Mouse (Mus musculus): ENCODE results near the gene Naip5.

Naip5 gene

DNA sequence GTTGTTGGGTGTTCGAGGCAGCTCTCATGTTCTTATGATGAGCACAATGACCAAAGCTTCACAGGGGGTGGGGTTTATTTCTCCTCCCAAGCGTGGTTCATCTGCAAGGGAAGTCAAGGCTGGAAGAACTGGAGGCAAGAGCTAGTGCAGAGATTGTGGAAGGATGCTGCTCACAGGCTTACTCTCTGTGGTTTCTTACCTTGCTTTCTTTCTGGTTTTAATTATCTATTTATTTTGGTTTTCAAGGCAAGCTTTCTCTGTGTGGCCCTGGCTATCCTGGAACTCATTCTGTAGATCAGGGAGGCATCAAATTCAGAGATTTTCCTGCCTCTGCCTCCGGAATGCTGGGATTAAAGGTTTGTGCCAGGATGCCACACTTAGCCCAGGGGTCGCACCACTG lies at the start of gene Naip5:
Gene Naip5, minus strand, starts transcription at position 101 of the 400 bp plus-strand sequence.
- 87% methylated on average over 4 of the region's 4 CpGs for WGBS

DNA sequence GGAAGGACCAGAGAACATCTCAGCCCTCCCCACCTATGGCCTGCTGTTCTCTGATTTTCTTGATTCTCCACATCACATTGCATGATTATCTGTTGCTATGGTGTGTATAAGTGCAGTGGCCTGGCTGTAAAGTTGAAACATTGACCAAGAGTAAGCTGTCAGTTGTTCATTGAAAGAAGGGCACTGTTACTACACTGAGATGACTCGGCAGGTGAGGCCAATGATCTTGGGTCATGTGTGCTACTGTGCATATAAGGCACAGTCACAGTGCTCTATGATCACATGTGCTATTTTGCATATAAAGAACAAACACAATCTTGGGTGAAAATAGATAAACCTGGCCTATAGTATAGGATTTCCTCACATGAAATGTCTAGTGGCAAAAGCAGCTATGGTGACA lies 38.5 kb upstream of the Naip5 start:
- 86% methylated on average over 1 of the region's 1 CpGs for WGBS

DNA sequence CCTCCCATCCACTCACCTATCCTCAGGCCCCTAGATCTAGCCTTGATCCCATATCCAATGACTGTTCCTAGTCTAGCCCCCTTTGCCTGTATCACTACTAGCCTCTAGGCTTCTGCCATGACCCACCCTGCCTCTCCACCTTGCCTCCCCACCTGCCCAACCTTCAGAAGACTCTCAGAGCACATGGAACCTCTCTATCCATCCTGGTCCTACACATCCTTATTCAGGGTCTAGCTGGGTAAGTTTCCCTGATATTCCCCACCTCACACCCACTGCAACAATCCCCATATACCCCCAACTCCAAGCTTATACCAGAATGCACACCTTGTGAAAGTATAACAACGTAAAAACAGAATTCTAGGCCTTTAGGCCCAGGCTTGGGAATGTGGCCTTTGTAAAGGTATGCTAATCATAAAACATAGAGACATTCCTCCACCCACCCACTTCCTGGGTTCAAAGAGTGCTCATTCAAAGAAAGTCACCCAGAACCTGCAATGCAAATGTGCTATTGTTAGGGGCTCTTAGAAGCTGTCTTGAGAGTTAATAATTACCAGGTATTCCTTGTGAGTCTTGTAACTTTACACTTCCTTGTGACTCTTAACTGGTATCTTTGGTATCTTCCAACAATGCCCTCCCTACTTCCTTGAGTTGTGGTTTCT lies 25.5 kb upstream of the Naip5 start:
- WGBS: no CpG with 5 or more reads among the region's 1 CpGs

DNA sequence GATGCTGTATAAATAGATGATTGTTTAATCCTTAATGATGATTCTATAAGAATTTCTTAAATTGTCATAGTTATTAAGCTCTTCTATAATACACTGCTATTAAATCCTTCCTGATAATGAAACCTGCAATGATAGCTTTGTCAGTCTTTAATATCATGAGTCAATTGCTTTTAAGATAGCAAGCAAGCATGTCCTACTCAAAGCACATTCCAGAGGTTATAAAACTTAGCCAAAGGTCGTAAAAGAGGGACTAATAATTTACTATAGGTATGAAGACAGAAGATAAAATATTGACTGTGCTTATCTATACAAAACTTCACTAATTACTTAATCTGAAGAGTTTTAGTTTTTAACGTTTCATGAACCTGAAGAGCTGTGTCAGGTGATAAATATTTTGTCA lies 10.9 kb upstream of the Naip5 start:
- 63% methylated on average over 2 of the region's 2 CpGs for WGBS

DNA sequence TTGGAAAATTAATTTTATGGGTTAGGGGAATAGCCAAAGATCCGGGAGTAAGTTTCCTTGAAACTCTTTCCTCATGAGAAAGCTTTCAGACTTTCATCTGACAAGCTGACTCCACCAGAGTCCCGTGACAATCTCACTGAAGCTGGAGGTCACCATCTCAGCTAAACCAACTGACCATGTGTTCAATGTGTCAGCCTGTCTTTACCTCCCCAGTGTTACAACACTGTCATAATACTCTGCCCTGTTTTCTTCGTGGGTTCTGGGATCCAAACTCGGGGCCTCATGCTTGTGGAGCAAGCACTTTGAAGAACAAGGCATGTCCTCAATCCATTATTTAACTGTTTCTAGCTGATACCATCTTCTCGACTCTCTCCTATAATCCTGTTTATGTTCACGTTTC lies 9.8 kb upstream of the Naip5 start:
- 88% methylated on average over 6 of the region's 6 CpGs for WGBS

DNA sequence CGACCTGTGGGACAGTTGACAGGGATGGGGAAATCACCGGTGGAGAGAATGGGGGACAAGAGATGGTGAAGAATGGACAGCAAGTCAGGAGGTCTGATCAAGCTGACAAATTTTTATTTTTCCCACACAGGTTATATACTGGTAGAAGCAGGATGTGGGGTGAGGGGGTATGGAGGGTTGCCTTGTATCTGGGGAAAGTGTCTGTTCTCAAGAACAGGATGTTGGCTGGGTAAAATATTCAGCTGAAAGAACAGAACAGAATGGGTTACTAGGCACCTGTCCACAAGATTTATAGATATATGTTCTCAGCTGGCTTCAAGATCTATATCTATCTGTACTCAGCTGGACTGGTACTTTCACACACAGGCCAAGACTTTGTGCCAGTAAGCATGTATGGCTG lies 5.8 kb upstream of the Naip5 start:
- 91% methylated on average over 2 of the region's 2 CpGs for WGBS

DNA sequence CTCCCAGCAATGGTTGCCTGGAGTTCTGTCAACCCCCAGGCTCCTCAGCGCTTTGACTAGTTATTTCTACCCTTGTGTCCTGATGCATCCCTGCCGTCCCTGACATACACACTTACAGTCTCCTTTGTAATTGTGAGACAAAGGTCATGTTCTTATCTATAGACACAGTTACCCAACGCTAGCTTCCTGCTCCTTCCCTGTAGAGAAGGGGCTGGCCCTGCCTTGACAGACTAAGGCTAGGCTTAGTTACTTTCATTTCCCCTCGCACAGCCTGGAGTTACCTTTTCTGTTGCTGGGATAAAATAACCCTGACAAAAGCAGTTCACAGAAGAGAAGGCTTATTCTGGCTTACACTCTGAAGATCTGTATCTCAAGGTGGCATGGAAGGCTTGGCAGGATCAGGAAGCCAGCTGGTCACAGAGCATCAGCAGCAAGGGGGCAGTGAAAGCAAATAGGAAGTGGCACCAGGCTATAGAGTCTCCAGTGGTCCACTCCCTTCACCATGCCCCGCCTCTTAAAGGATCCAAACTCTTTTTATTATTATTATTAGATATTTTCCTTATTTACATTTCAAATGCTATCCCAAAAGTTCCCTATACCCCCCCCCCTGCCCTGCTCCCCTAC lies 885 bp upstream of the Naip5 start:
- WGBS: 79% methylated on average over 5 of the region's 5 CpGs

DNA sequence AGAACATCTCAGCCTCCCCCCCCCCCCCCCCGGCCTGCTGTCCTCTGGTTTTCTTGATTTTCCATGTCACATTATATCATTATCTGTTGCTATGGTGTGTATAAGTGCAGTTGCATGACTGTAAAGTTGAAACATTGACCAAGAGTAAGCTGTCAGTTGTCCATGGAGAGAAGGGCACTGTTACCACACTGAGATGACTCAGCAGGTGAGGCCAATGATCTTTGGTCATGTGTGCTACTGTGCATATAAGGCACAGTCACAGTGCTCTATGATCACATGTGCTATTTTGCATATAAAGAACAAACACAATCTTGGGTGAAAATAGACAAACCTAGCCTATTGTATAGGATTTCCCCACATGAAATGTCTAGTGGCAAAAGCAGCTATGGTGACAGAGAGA lies 32.4 kb downstream of the Naip5 start:
- 89% methylated on average over 1 of the region's 1 CpGs for WGBS

DNA sequence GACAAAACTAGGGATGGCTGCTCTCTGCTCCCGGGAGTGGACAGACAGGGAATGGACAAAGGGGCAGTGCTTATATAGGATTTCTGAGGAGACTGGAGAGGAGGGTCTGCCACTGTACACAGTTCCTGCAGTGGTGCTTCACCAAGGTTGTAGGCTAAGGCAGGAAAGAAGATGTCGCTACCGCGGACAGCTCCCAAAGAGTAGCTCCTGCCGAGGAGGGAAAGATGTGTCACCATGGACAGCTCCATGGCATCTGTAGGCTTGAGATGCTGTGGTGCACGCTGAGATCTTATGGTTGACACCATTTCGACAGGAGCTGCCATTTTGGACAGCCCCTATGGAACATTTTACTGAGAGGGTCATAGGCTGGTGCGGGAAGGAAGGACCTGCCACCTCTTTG lies 35.6 kb downstream of the Naip5 start:
- 34% methylated on average over 8 of the region's 8 CpGs for WGBS

DNA sequence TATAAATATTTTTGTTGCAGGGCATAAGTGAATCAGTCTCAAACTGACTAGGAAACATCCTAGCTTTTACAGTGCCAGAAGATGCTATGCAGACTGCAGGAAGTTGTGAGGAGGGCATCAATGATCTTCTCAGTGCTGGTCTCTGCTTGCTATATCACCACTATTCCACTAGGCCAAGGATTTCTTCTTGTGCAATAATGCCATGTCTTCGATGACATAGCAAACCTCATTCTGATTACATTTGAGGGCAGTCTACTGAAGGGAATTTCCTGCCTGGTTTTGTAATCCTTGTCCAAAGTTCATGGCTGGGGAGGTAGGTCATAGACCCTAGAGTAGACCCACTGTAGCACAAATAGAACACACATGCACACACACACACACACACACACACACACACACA lies 42.8 kb downstream of the Naip5 start:
- WGBS: 91% methylated on average over 1 of the region's 1 CpGs

DNA sequence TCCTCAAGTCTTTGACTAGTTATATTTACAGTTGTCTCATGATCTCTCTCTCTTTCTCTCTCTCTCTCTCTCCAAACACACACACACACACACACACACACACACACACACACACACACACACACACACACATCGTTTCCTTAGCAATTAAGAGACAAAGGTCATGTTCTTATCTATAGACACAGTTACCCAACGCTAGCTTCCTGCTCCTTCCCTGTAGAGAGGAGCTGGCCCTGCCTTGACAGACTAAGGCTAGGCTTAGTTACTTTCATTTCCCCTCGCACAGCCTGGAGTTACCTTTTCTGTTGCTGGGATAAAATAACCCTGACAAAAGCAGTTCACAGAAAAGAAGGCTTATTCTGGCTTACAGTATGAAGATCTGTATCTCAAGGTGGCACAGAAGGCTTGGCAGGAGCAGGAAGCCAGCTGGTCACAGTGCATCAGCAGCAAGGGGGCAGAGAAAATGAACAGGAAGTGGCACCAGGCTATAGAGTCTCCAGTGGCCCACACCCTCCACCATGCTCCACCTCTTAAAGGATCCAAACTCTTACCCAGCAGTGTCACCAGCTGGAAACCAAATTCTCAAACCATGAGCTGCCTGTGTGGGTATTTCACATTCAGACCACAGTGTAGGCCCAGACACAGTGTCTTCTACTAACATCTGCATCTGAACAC lies 44.3 kb downstream of the Naip5 start, which contains the start of gene Naip2:
Gene Naip2, minus strand, starts transcription at position 434 of the 675 bp plus-strand sequence.
- WGBS: 65% methylated on average over 3 of the region's 3 CpGs

DNA sequence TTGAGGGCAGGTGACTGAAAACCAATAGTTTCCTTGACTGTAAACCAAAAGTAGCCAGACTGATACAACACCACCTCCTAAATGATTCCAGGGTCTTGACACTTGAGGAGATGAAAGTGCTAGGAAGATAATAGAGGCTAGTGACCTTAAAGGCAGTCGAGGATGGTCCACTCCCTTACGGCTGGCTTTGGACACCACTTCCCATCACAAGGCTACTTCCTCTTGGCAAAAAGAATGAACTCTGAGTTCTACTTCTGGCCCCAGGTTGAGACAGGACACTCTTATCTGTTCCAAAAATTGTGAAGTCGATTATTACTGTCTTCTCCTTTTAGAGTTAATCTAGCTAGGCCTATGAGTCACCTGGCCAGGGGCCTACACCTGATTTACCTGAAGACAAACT lies 50.7 kb downstream of the Naip5 start:
- WGBS: 71% methylated on average over 3 of the region's 3 CpGs

DNA sequence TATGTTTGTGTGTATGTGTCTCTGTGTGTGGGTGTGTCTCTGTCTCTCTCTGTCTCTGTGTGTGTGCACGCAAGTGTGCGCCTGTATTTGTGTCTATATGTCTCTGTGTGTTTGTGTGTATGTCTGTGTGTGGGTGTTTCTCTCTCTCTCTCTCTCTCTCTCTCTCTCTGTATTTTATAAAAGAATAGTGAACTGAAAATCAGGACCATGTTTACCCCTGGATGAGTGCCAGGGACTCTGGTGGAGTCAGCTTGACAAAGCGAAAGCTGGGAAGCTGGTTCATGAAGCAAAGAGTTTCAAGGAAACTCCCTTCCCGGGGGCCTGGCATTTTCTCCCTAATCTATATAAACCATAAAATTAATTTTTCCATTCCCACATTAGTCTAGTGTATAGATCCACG lies 71.8 kb downstream of the Naip5 start:
- 75% methylated on average over 4 of the region's 5 CpGs for WGBS

DNA sequence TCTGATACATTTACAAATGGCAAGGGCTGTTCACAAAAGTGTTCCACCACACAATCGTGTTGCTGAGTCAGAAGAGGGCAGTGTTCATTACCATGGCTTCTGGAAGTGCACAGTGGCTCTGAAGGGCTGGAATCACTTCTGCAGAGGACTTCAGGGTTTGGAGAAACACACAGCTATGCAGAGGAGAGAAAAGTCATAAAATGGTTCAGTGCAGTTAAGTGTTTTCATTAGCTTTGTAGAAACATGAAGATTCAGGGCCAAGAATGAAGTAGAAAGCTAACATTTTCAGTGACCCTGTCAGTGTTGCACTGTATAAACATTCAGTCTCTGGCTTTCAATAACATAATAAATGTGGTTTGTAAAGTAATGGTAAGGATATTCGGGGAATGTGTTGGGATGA lies 79.7 kb downstream of the Naip5 start:
- 74% methylated on average over 2 of the region's 2 CpGs for WGBS

Data from cerebral cortex, adult 2 months (tissue).